Mouse (Mus musculus) megakaryocyte, embryonic 14.5 days (primary cell): ENCODE measurements around the gene Nkiras1.
"Not testable (repeated sequence)": the region's sequence is repeated elsewhere in the genome, so short reads cannot be mapped to it uniquely, and the experiment has no call there.

Experiments
- FLI1 ChIP-seq: IDR thresholded peaks from 2 replicates; pipeline ENCODE4 v1.6.1; 2012; ENCODE audit warnings: low read length, inconsistent platforms, mixed read lengths
- GATA1 ChIP-seq: IDR thresholded peaks from 3 replicates; pipeline ENCODE4 v1.6.1; 2012; ENCODE audit warnings: mixed read lengths, low read length, inconsistent platforms, borderline replicate concordance

DNA sequence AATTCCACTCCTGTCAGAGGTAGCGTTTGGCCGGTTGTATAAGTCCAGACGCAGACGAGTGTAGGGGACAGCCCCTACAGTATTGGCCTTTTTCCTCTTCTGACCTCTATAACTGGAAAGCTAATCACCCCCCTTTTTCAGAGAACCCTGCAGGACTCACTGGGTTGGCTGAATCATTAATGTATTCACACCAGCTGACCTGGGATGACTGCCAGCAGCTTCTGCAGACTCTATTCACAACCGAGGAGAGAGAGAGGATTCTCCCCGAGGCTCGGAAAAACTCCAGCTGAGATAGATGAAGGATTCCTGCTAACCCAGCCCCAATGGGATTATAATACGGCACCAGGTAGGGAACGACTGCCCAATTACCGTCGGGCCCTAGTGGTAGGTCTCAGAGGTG is 44.8 kb upstream of the Nkiras1 start:
- not testable (repeated sequence) for TF ChIP-seq GATA1, FLI1
